Comparison of ENCODE assay signal across 8 mouse cellular contexts in genomic region chr6:83571840-83572667, GRCm38 (mm10). TPM values are rescaled to one million over a fixed set of nuclear protein-coding genes. Genes with fewer than 3 reads are reported as not detected.
DNase-seq lines count a peak whose midpoint lies in the region; ATAC-seq and TF ChIP-seq lines count a peak whose summit lies in the region.

No protein-coding gene starts in this region.

- H3K4me3 ChIP-seq in ES-Bruce4 (ENCODE audit: low read depth, low read length), result peak overlapping the region; percentile 66
- peak overlapping the region; percentile 82 for H3K4me3 ChIP-seq in forebrain, embryonic 13.5 days
- peak overlapping the region; percentile 79 for H3K4me3 ChIP-seq in liver, postnatal 0 days (ENCODE audit: low read depth, low read length)
- H3K4me3 ChIP-seq in neural tube, embryonic 14.5 days (ENCODE audit: low read depth, low read length), result peak overlapping the region; percentile 66

- intact Hi-C loops in heart, postnatal 10 days (cut with DNase I), result no loop called here

- ATAC-seq in cerebellum, adult (ENCODE audit: insufficient number of reproducible peaks, low FRiP score, low TSS enrichment), result peak; percentile 91
- peak; percentile 99 for ATAC-seq in forebrain, embryonic 13.5 days
- peak; percentile 96 for ATAC-seq in liver, postnatal 0 days
- peak; percentile 97 for ATAC-seq in neural tube, embryonic 14.5 days (ENCODE audit: low read depth)

- peak overlapping the region; percentile 91 for H3K4me2 ChIP-seq in forebrain, embryonic 13.5 days
- peak overlapping the region; percentile 96 for H3K4me2 ChIP-seq in liver, postnatal 0 days (ENCODE audit: low read depth, low read length)
- H3K4me2 ChIP-seq in neural tube, embryonic 14.5 days (ENCODE audit: low read depth, low read length), result peak overlapping the region; percentile 77

- no peaks in the 10 kb centered on the region for H3K27me3 ChIP-seq in ES-Bruce4 (ENCODE audit: control insufficient read depth, insufficient read depth, low read length, poor library complexity, severe bottlenecking)
- 0 out of 2 replicates have a peak, but pooled peaks cover 5% of the 10 kb centered on the region for H3K27me3 ChIP-seq in forebrain, embryonic 13.5 days
- H3K27me3 ChIP-seq in liver, postnatal 0 days (ENCODE audit: insufficient read depth, low read length), result no peaks in the 10 kb centered on the region
- H3K27me3 ChIP-seq in neural tube, embryonic 14.5 days (ENCODE audit: control insufficient read depth, insufficient read depth, low read length), result no peaks in the 10 kb centered on the region

- TF ChIP-seq CTCF in ES-Bruce4 (IDR thresholded peaks at IDR 0.05; ENCODE audit: low read depth, low read length), result no peak
- no peak for TF ChIP-seq CTCF in liver, postnatal 0 days (IDR thresholded peaks at IDR 0.05; ENCODE audit: low read depth)

- TF ChIP-seq POLR2A in ES-Bruce4 (IDR thresholded peaks at IDR 0.05; ENCODE audit: insufficient read depth, low read length), result no peak

- H3K9me3 ChIP-seq in ES-Bruce4 (replicated peaks; ENCODE audit: control insufficient read depth, insufficient read depth, low read length, poor library complexity, severe bottlenecking), result no peaks in the 10 kb centered on the region
- H3K9me3 ChIP-seq in forebrain, embryonic 13.5 days (replicated peaks), result no peaks in the 10 kb centered on the region
- H3K9me3 ChIP-seq in liver, postnatal 0 days (ENCODE audit: low read length), result no peaks in the 10 kb centered on the region
- no peaks in the 10 kb centered on the region for H3K9me3 ChIP-seq in neural tube, embryonic 14.5 days (ENCODE audit: control insufficient read depth, low read length)

- DNase-seq in heart, postnatal 10 days, result peak; percentile 92 to 94
- peak; percentile 89 for DNase-seq in large intestine, adult 2 months (ENCODE audit: low read depth, low spot score)
- DNase-seq in liver, postnatal 0 days, result peak; percentile 89
- peak; percentile 92 for DNase-seq in testis, postnatal 10 days (ENCODE audit: low spot score)

- peak overlapping the region; percentile 26; the same call in 1 of the 2 replicates for H3K9ac ChIP-seq in ES-Bruce4 (ENCODE audit: low read depth, poor library complexity, severe bottlenecking)
- H3K9ac ChIP-seq in forebrain, embryonic 13.5 days, result peak overlapping the region; percentile 87
- H3K9ac ChIP-seq in liver, postnatal 0 days (replicated peaks), result peak overlapping the region; percentile 74
- H3K9ac ChIP-seq in neural tube, embryonic 14.5 days (replicated peaks; ENCODE audit: low read depth, low read length), result peak overlapping the region; percentile 84

- TF ChIP-seq EP300 in ES-Bruce4 (IDR thresholded peaks at IDR 0.05; ENCODE audit: insufficient read depth, low read depth, low read length), result no peak
- no peak for TF ChIP-seq EP300 in liver, postnatal 0 days (IDR thresholded peaks at IDR 0.05; ENCODE audit: low read depth)

- H3K36me3 ChIP-seq in ES-Bruce4 (ENCODE audit: control insufficient read depth, insufficient read depth, low read length, poor library complexity, severe bottlenecking), result no peaks in the 10 kb centered on the region
- H3K36me3 ChIP-seq in forebrain, embryonic 13.5 days (ENCODE audit: poor library complexity, severe bottlenecking), result peaks cover 22% of the 10 kb centered on the region
- H3K36me3 ChIP-seq in liver, postnatal 0 days (replicated peaks; ENCODE audit: insufficient read depth, low read length), result peaks cover 6% of the 10 kb centered on the region; the same call in 1 of the 2 replicates
- peaks cover 5% of the 10 kb centered on the region; the same call in 1 of the 2 replicates for H3K36me3 ChIP-seq in neural tube, embryonic 14.5 days (ENCODE audit: control insufficient read depth, insufficient read depth, low read length)

- WGBS in forebrain, embryonic 13.5 days, result 6% methylated on average over 37 of the region's 37 CpGs
- WGBS in large intestine, adult 2 months, result 3% methylated on average over 37 of the region's 37 CpGs
- WGBS in liver, postnatal 0 days (ENCODE audit: insufficient replicate concordance), result 6% methylated on average over 37 of the region's 37 CpGs
- 5% methylated on average over 37 of the region's 37 CpGs for WGBS in neural tube, embryonic 14.5 days

- H3K27ac ChIP-seq in ES-Bruce4 (ENCODE audit: insufficient read depth, low read length), result no peak overlapping the region
- H3K27ac ChIP-seq in forebrain, embryonic 13.5 days, result peak overlapping the region; percentile 85
- H3K27ac ChIP-seq in liver, postnatal 0 days (ENCODE audit: low read depth), result peak overlapping the region; percentile 49
- peak overlapping the region; percentile 83 for H3K27ac ChIP-seq in neural tube, embryonic 14.5 days (ENCODE audit: low read depth, low read length)

- H3K4me1 ChIP-seq in ES-Bruce4 (ENCODE audit: control insufficient read depth, insufficient read depth, low read length), result no peaks in the 10 kb centered on the region
- H3K4me1 ChIP-seq in forebrain, embryonic 13.5 days, result peaks cover 16% of the 10 kb centered on the region
- peaks cover 13% of the 10 kb centered on the region for H3K4me1 ChIP-seq in liver, postnatal 0 days (ENCODE audit: insufficient read depth)
- peaks cover 9% of the 10 kb centered on the region for H3K4me1 ChIP-seq in neural tube, embryonic 14.5 days (ENCODE audit: control insufficient read depth, insufficient read depth, low read length)

RNA-seq across cellular contexts. Expression of gene Stambp, which starts 0.5 kb away (rescaled TPM):
- polyA plus RNA-seq in ES-Bruce4 (2011; ENCODE audit: insufficient read depth, insufficient read length, low read depth, missing spikeins), result 8.9 and 10.8 TPM in 2 replicates
- polyA plus RNA-seq in forebrain, embryonic 13.5 days (2015; fragmentation: Nextera tagmentation; extraction: Ambion mirVana), result 37.2 and 40.0 TPM in 2 replicates
- total RNA-seq in heart, postnatal 10 days (2021), result 10 to 100 TPM; 15.0 to 17.1 TPM
- polyA plus RNA-seq in large intestine, adult 2 months (2012; rRNA removed), result 14.4 and 17.0 TPM in 2 replicates
- 8.6 and 9.1 TPM in 2 replicates for polyA plus RNA-seq in liver, postnatal 0 days (2015; fragmentation: Nextera tagmentation; extraction: Ambion mirVana)
- polyA plus RNA-seq in neural tube, embryonic 14.5 days (2014; fragmentation: Nextera tagmentation; extraction: Ambion mirVana), result 61.0 and 70.1 TPM in 2 replicates

RNA-seq across cellular contexts. Expression of gene Actg2, which starts 36.0 kb away (rescaled TPM):
- polyA plus RNA-seq in ES-Bruce4 (2011; ENCODE audit: insufficient read depth, insufficient read length, low read depth, missing spikeins), result 1.9 and 2.1 TPM in 2 replicates
- polyA plus RNA-seq in forebrain, embryonic 13.5 days (2015; fragmentation: Nextera tagmentation; extraction: Ambion mirVana), result 0.31 and 2.2 TPM in 2 replicates
- total RNA-seq in heart, postnatal 10 days (2021), result 1 to 10 TPM; 5.0 to 8.2 TPM
- polyA plus RNA-seq in large intestine, adult 2 months (2012; rRNA removed), result 1,466 and 1,484 TPM in 2 replicates
- polyA plus RNA-seq in liver, postnatal 0 days (2015; fragmentation: Nextera tagmentation; extraction: Ambion mirVana), result 2.1 and 2.6 TPM in 2 replicates
- 0.80 and 1.1 TPM in 2 replicates for polyA plus RNA-seq in neural tube, embryonic 14.5 days (2014; fragmentation: Nextera tagmentation; extraction: Ambion mirVana)

Comparison
In these comparisons a context has a peak if more than half of its experiments do, and no peak if none do; other contexts are left out.
1. H3K9ac ChIP-seq: peak in every context shown above with its lines; median percentile 87 in forebrain, embryonic 13.5 days; 84 in neural tube, embryonic 14.5 days; 74 in liver, postnatal 0 days; 26 in ES-Bruce4.
2. RNA of gene Actg2, which starts 36.0 kb away (polyA plus RNA-seq): 1,466 to 1,484 TPM in large intestine, adult 2 months; 0.31 to 2.2 TPM in forebrain, embryonic 13.5 days, 1.9 to 2.1 TPM in ES-Bruce4, 2.1 to 2.6 TPM in liver, postnatal 0 days and 0.80 to 1.1 TPM in neural tube, embryonic 14.5 days; every median in the first group is over 100 times any median in the second.
3. Peak in every context shown above with its lines, with median percentiles within 50 percentile points of each other: H3K4me3 ChIP-seq, ATAC-seq, H3K4me2 ChIP-seq and DNase-seq.